Mouse (Mus musculus): Measurements from ENCODE around the gene Sult2a7. TPM values are rescaled to one million over a fixed set of nuclear protein-coding genes. Genes with fewer than 3 reads are reported as not detected.

The Sult2a7 gene
- total RNA-seq (2015; ENCODE audit: low replicate concordance) (not detected in 2 replicates), total RNA-seq (2017; ENCODE audit: low replicate concordance) (not detected in 2 replicates)

DNA sequence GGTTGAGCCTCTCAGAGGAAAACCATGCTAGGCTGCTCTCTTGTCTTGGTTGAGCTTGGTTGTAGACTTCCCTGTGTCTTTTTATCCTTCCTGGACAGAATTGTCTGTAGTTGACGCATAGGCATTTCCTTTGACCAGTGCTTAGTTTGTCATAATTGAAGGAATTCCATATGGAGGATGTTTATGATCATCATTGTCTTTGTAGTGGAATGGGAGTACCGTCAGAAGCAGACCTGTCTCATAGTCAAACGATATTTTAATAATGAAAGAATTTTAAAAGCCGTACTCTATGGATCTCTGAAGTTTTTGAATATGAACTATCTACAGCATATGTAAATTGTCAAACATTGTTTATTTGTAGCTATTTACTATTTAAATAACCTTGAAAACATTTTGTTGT, at the start of gene Sult2a7:
Gene Sult2a7 (minus strand): TSS at position 101 of the 400 bp plus-strand sequence.
- no peak for ATAC-seq (replicated peaks; ENCODE audit: low FRiP score, poor library complexity, severe bottlenecking)

DNA sequence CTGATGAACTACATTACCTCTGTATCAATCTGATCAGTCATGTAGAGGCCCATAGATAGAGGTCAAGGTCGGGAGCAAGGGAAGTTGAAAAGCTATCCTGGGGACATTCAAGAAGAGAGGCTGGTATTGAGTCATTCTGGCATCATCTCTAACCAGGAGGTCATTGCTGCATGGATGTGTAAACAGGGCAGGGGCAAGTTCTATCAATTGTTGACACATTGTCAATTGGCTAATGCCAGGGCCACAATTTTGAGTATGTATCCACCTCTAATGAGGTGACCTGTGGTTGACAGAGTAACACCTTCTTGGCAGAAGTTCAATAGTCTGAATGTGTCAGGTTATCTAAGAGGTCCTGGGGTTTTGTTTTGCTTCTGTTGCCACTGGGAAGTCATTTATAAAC, 31.2 kb upstream of the Sult2a7 start:
- no peak for ATAC-seq (replicated peaks; ENCODE audit: low FRiP score, poor library complexity, severe bottlenecking)

DNA sequence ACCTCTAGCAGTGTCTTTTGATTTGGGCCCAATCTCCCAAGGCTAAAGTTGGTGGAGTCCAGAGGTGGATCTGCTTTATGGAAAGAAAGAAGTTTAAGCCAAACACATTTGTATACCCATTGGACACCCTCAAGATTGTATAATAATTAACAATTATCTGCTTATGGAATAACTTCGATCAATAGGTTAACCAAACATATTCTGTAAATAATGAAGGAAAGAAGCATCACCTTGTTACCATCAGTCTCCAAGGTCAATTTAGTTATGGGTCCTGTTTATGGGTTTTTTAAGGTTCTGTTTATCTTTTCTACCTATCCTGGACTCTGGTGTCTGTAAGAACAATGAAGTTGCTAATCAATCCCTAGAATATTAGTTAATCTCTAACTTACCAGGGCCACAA, 28.6 kb upstream of the Sult2a7 start:
- ATAC-seq (replicated peaks; ENCODE audit: low FRiP score, poor library complexity, severe bottlenecking) = no peak

DNA sequence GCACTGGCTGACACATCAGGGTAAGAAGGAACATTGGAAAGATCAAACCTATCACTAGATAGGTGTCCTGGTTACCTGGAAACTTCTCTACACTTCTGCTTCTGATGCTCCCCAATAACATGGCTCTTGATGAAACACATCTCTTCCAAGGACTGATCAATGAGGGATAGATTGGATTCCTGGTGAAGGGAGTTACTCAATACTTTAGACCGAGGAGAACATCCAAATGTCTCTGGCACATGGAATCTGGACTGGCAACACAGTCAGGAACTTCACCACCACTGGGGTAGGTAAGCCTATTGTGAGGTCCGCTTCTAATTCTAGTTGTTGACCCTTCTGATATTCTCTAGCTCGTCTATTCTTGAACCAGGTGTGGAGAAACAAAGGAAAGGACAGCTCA, 24.3 kb upstream of the Sult2a7 start:
- no peak for ATAC-seq (replicated peaks; ENCODE audit: low FRiP score, poor library complexity, severe bottlenecking)

DNA sequence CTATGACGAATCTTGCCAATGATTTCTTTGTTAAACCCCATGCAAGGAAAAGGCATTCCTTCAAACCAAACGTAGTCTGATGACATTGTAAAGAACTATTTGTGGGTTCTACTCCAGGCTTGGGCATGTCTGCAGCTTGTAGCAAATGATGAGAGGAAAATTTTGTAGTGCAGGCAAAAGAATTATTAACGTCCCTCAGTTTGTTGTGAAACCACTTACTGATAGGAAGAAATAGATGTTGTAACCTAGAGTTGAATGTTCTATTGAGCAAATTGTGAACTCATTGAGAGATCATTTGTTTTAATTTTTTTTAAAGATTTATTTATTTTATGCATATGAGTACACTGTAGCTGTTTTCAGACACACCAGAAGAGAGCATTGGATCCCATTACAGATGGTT, 1.1 kb downstream of the Sult2a7 start:
- ATAC-seq (replicated peaks; ENCODE audit: low FRiP score, poor library complexity, severe bottlenecking) = no peak

DNA sequence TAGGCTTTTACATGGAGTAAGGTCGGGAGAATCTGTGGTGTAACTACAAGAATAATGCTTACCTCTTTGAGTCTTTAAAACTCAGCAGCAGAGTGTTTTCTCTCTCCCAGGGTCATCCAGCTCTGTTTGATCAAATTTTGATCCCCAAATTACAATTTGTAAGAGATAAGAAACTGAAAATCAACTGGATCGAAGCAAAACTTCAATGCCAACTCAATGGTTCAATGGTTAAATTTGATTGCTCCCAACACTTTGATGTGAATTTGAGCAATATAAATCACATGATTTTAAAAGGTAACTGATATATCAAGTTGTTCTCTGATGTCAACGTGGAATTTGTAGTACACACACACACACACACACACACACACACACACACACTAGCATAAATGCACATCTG, 47.5 kb downstream of the Sult2a7 start, which contains the start of gene Sult2a8:
Gene Sult2a8 (minus strand): TSS at position 236 of the 400 bp plus-strand sequence.
- no peak for ATAC-seq (replicated peaks; ENCODE audit: low FRiP score, poor library complexity, severe bottlenecking)

DNA sequence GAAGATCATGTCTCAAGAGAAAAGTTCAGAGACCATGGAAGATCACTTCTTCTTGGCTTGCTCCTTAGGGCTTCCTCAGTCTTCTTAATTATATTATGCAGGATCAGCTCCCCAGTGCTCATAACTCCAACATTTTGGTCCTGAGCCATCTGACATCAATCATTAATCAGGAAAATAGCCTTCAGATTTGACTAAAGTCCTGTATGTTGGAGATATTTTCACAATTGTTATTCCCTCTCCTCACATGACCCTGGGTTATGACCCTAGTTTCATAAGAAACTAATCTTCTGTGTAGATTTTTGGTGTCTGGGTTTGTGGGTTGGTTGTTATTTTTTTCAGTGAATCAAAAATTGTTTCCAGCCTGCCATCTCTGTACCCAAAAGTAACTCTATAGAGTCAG, 54.4 kb downstream of the Sult2a7 start:
- ATAC-seq (replicated peaks; ENCODE audit: low FRiP score, poor library complexity, severe bottlenecking) = no peak

DNA sequence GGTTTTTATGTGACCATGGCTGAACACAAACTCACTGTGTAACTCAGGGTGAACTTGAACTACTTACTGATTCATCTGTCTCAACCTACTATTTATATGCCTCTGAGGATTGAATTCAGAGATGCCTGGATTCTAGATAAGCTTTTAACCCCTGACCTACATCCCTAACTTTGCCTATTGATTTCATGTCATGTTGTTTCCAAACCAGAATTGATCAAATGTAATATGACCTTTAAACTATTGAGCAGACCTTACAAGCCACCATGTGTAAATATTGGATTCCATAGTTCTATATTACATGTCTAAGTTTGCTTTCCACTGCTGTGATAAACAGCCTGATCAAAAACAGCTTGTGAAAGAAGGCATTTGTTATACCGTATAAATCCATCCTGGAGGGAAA, 55.5 kb downstream of the Sult2a7 start:
- no peak for ATAC-seq (replicated peaks; ENCODE audit: low FRiP score, poor library complexity, severe bottlenecking)

DNA sequence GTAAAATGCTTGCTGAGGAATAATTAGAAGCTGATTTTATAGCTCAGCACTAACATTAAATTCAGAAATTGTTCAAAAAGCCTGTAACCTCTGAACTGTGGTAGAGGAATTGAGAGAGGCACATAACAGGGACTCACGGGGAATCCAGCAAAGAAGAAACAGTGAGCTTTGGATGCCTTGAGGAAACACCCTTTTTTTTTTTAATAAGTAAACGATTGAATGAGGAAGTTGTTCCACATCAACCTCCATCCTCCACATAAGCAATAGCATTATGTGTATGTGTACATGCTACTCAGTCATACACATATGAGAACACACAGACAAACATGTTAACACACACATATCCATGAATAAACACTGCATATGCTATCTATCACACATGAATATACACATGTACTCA, 56.0 kb downstream of the Sult2a7 start:
- ATAC-seq (replicated peaks; ENCODE audit: low FRiP score, poor library complexity, severe bottlenecking) = no peak

Other genes with a start within 250 kb of the Sult2a7 start
- gene Sult2a6, start 239.4 kb downstream of the Sult2a7 start, total RNA-seq (2015; ENCODE audit: low replicate concordance) = not detected in 2 replicates
- not detected in 2 replicates for gene Sult2a6, start 239.4 kb downstream of the Sult2a7 start, total RNA-seq (2017; ENCODE audit: low replicate concordance)
- not detected in 2 replicates for gene Obox8, start 160.7 kb downstream of the Sult2a7 start, total RNA-seq (2015; ENCODE audit: low replicate concordance)
- not detected in 2 replicates for gene Obox8, start 160.7 kb downstream of the Sult2a7 start, total RNA-seq (2017; ENCODE audit: low replicate concordance)
- not detected in 2 replicates for gene Sult2a8, start 47.5 kb downstream of the Sult2a7 start, total RNA-seq (2015; ENCODE audit: low replicate concordance)
- gene Sult2a8, start 47.5 kb downstream of the Sult2a7 start, total RNA-seq (2017; ENCODE audit: low replicate concordance) = not detected in 2 replicates
- gene Vmn1r90, start 69.3 kb upstream of the Sult2a7 start, total RNA-seq (2015; ENCODE audit: low replicate concordance) = not detected in 2 replicates
- gene Vmn1r90, start 69.3 kb upstream of the Sult2a7 start, total RNA-seq (2017; ENCODE audit: low replicate concordance) = not detected in 2 replicates
- not detected in 2 replicates for gene Obox7, start 165.3 kb upstream of the Sult2a7 start, total RNA-seq (2015; ENCODE audit: low replicate concordance)
- gene Obox7, start 165.3 kb upstream of the Sult2a7 start, total RNA-seq (2017; ENCODE audit: low replicate concordance) = not detected in 2 replicates